Mouse (Mus musculus) CH12.LX (cell line): ENCODE results near the gene Gli3. TPM values are rescaled to one million over a fixed set of nuclear protein-coding genes. Genes with fewer than 3 reads are reported as not detected.

Source experiments
- DNase-seq: peaks from one replicate; pipeline ENCODE4 v3.0.0-alpha.2; 2013; ENCODE audit errors: extremely low read depth
- H3K27ac ChIP-seq: 2 replicates; pipeline ENCODE4 v1.5.1; 2012; ENCODE audit warnings: low read depth, mild to moderate bottlenecking, control low read depth, moderate library complexity; ENCODE audit not compliant: insufficient read depth
- H3K27me3 ChIP-seq: replicated peaks from 2 replicates; pipeline ENCODE3; 2012; ENCODE audit warnings: inconsistent platforms
- H3K36me3 ChIP-seq, 2 experiments: replicated peaks in 1 of 2; 2 replicates each; pipeline versions ENCODE3 to v1.6.1; 2012; ENCODE audit warnings: inconsistent platforms in 1 of 2, low read length in 1 of 2, mild to moderate bottlenecking in 1 of 2, mixed read lengths in 1 of 2, moderate library complexity in 1 of 2; ENCODE audit not compliant: control insufficient read depth in 1 of 2, insufficient read depth in 1 of 2
- H3K4me1 ChIP-seq, 2 experiments: 2 replicates each; pipeline ENCODE4 v1.6.1; 2012; ENCODE audit warnings: inconsistent platforms in 1 of 2, moderate library complexity in 1 of 2; ENCODE audit not compliant: insufficient read depth in 2 of 2, control insufficient read depth in 1 of 2
- H3K4me2 ChIP-seq: 2 replicates; pipeline ENCODE4 v1.6.1; 2012; ENCODE audit warnings: low read depth, mild to moderate bottlenecking, control low read depth; ENCODE audit not compliant: poor library complexity, insufficient read depth, severe bottlenecking
- H3K4me3 ChIP-seq, 3 experiments: fragments of 150-350 bp in 1 of 3; sonication (generic) in 1 of 3; replicated peaks in 1 of 3; 2 replicates each; pipeline versions ENCODE3 to v1.5.1; 2011 to 2012; ENCODE audit warnings: low read depth in 2 of 3, low read length in 2 of 3, mild to moderate bottlenecking in 2 of 3, moderate library complexity in 2 of 3, control low read depth in 1 of 3, improper control_type of control experiment in 1 of 3, inconsistent platforms in 1 of 3, mixed read lengths in 1 of 3; ENCODE audit not compliant: poor library complexity in 1 of 3
- H3K79me2 ChIP-seq: replicated peaks from 2 replicates; pipeline ENCODE4 v1.6.1; 2012; ENCODE audit warnings: mild to moderate bottlenecking, moderate library complexity; ENCODE audit not compliant: control insufficient read depth, poor library complexity, insufficient read depth, severe bottlenecking; ENCODE audit errors: extremely low read depth
- H3K9ac ChIP-seq: 2 replicates; pipeline ENCODE4 v1.6.1; 2012; ENCODE audit warnings: low read depth, mild to moderate bottlenecking, control low read depth, moderate library complexity; ENCODE audit not compliant: insufficient read depth
- H3K9me3 ChIP-seq: replicated peaks from 2 replicates; pipeline ENCODE3; 2012; ENCODE audit warnings: low read length, inconsistent platforms, mixed read lengths
- CHD1 ChIP-seq: IDR thresholded peaks from 2 replicates; pipeline ENCODE4 v1.6.1; 2012; ENCODE audit warnings: low read depth, low read length, improper control_type of control experiment, inconsistent platforms
- CHD2 ChIP-seq: IDR thresholded peaks from 2 replicates; pipeline ENCODE4 v1.6.1; 2011; ENCODE audit warnings: low read length, improper control_type of control experiment
- E2F4 ChIP-seq: IDR thresholded peaks from 2 replicates; pipeline ENCODE4 v1.6.1; 2011; ENCODE audit warnings: low read depth, low read length, improper control_type of control experiment; ENCODE audit not compliant: insufficient replicate concordance
- EP300 ChIP-seq: IDR thresholded peaks from 2 replicates; pipeline ENCODE4 v1.6.1; 2011; ENCODE audit warnings: low read length, improper control_type of control experiment
- HCFC1 ChIP-seq: IDR thresholded peaks from 2 replicates; pipeline ENCODE4 v1.6.1; 2012; ENCODE audit warnings: low read depth, mild to moderate bottlenecking, inconsistent platforms, low read length, improper control_type of control experiment
- IRF4 ChIP-seq: IDR thresholded peaks from 2 replicates; pipeline ENCODE4 v1.6.1; 2014; ENCODE audit warnings: low read depth, mild to moderate bottlenecking, inconsistent platforms, low read length, improper control_type of control experiment
- JUND ChIP-seq: conservative IDR thresholded peaks from 2 replicates; pipeline ENCODE4 v1.6.1; 2011; ENCODE audit warnings: low read depth, low read length, improper control_type of control experiment
- KAT2A ChIP-seq: IDR thresholded peaks from 2 replicates; pipeline ENCODE4 v1.6.1; 2012; ENCODE audit warnings: low read length, improper control_type of control experiment, inconsistent platforms; ENCODE audit not compliant: insufficient replicate concordance
- MEF2A ChIP-seq: IDR thresholded peaks from 2 replicates; pipeline ENCODE4 v1.6.1; 2014; ENCODE audit warnings: low read depth, mild to moderate bottlenecking, inconsistent platforms, low read length, improper control_type of control experiment, borderline replicate concordance
- MXI1 ChIP-seq: IDR thresholded peaks from 2 replicates; pipeline ENCODE4 v1.6.1; 2011; ENCODE audit warnings: mild to moderate bottlenecking, low read depth, low read length, improper control_type of control experiment
- MYC ChIP-seq: IDR thresholded peaks from 2 replicates; pipeline ENCODE4 v1.6.1; 2011; ENCODE audit warnings: low read depth, mild to moderate bottlenecking, improper control_type of control experiment, low read length
- NELFE ChIP-seq: IDR thresholded peaks from 2 replicates; pipeline ENCODE4 v1.6.1; 2011; ENCODE audit warnings: low read depth, low read length, improper control_type of control experiment
- NRF1 ChIP-seq: IDR thresholded peaks from 2 replicates; pipeline ENCODE4 v1.6.1; 2014; ENCODE audit warnings: low read depth, mild to moderate bottlenecking, inconsistent platforms, low read length, improper control_type of control experiment, moderate library complexity
- POLR2AphosphoS2 ChIP-seq: IDR thresholded peaks from 2 replicates; pipeline ENCODE4 v1.6.1; 2011; ENCODE audit warnings: low read depth, low read length, improper control_type of control experiment
- RAD21 ChIP-seq: IDR thresholded peaks from 2 replicates; pipeline ENCODE4 v1.6.1; 2011; ENCODE audit warnings: low read depth, mild to moderate bottlenecking, low read length, improper control_type of control experiment, moderate library complexity
- RCOR1 ChIP-seq: conservative IDR thresholded peaks from 2 replicates; pipeline ENCODE4 v1.6.1; 2012; ENCODE audit warnings: low read depth, mild to moderate bottlenecking, inconsistent platforms, low read length, improper control_type of control experiment
- SIN3A ChIP-seq: IDR thresholded peaks from 2 replicates; pipeline ENCODE4 v1.6.1; 2012; ENCODE audit warnings: low read length, improper control_type of control experiment, inconsistent platforms
- SMC3 ChIP-seq: IDR thresholded peaks from 2 replicates; pipeline ENCODE4 v1.6.1; 2011; ENCODE audit warnings: low read depth, low read length, improper control_type of control experiment
- TBP ChIP-seq: conservative IDR thresholded peaks from 2 replicates; pipeline ENCODE4 v1.6.1; 2011; ENCODE audit warnings: low read depth, low read length, improper control_type of control experiment
- TCF12 ChIP-seq: IDR thresholded peaks from 2 replicates; pipeline ENCODE4 v1.6.1; 2014; ENCODE audit warnings: low read depth, mild to moderate bottlenecking, inconsistent platforms, low read length, improper control_type of control experiment
- UBTF ChIP-seq: IDR thresholded peaks from 2 replicates; pipeline ENCODE4 v1.6.1; 2012; ENCODE audit warnings: low read depth, mild to moderate bottlenecking, inconsistent platforms, low read length, improper control_type of control experiment, moderate library complexity
- ZC3H11A ChIP-seq: IDR thresholded peaks from 2 replicates; pipeline ENCODE4 v1.6.1; 2012; ENCODE audit warnings: low read depth, mild to moderate bottlenecking, inconsistent platforms, low read length, improper control_type of control experiment
- ZKSCAN1 ChIP-seq: IDR thresholded peaks from 2 replicates; pipeline ENCODE4 v1.6.1; 2012; ENCODE audit warnings: low read depth, inconsistent platforms, low read length, improper control_type of control experiment, borderline replicate concordance
- dilution Hi-C: fragments of 300-500 bp; cut with MboI; formaldehyde crosslinking; loops from 2 replicates; pipeline ENCODE4 v1.14.3; 2020; ENCODE audit warnings: low sequenced_read_pairs; ENCODE audit not compliant: extremely low pct_unique_long_range_greater_than_20kb, extremely low pct_ligation_motif_present
- in situ Hi-C: fragments of 300-500 bp; cut with MboI; formaldehyde crosslinking; loops from 3 replicates; pipeline ENCODE4 v1.14.3; 2019; ENCODE audit warnings: low sequenced_read_pairs, low pct_ligation_motif_present, low pct_unique_long_range_greater_than_20kb, mixed read lengths
- polyA plus RNA-seq: library from polyadenylated mRNA; unstranded; fragments of >175 nt; gene quantifications from 2 replicates; pipeline ENCODE4 v1.2.1, GENCODE M21; 2012; ENCODE audit warnings: low read depth; ENCODE audit not compliant: insufficient read length
- total RNA-seq, 2 experiments: library from RNA; depleted of rRNA; stranded (reverse); fragments of 300-350 nt in 1 of 2; fragments of >200 nt in 1 of 2; gene quantifications; 2 replicates each; pipeline ENCODE4 v1.2.3; 2012 to 2014

The Gli3 gene
- total and polyA plus RNA-seq, 3 experiments = not detected

DNA sequence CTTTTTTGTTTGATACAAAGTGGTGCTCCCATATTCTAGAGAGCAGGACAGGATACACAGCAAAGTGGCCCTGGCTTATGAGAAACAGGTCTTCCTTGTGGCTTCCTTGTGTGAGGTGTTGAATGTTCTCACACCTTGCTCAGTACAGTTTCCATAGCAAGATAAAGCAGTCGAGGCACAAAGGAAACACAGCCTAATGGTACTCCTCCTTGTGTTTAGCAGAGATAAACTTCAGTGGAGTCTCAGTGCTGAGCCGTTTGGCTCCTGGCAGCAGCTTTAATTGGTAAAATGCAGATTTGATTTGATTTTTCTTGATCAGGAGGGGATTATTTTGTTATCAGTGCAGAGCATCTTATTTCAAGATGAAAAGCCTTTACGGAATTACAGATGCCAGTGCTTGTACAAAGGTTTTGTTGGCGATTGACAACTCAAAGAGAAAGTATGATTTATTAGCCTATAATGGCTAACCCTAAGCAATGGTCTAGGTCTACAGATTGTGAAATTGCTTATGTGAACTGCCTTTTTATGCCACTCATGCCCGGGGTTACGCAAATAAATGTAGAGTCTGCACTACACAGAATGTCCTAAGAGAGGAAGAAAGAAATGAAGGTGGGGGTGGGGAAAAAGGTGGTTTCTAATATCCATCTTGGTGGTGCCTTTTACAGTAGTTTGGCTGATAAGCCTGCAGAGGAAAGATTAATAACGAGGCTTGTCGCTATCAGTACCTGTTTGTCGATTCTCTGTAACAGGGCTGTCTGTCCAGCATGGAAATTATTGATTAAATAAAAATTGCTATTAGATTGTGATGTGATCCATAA lies 207.3 kb downstream of the Gli3 start:
- Histone ChIP-seq H3K9ac (no peak overlapping the region), H3K36me3 (no peaks in the 10 kb centered on the region), H3K79me2 (no peaks in the 10 kb centered on the region), H3K27me3 (no peaks in the 10 kb centered on the region), H3K4me3 (no peak overlapping the region), H3K9me3 (no peaks in the 10 kb centered on the region), H3K27ac (no peak overlapping the region), H3K4me2 (no peak overlapping the region), H3K4me1 (no peaks in the 10 kb centered on the region)
- no peak for DNase-seq
- dilution Hi-C loops (no loop called here), in situ Hi-C loops (no loop called here)
- TF ChIP-seq EP300 (no peak), KAT2A (no peak), MYC (no peak), TBP (no peak), NRF1 (no peak), CHD2 (no peak), NELFE (no peak), ZC3H11A (no peak), ZKSCAN1 (no peak), IRF4 (no peak), TCF12 (no peak), CHD1 (no peak), HCFC1 (no peak), UBTF (no peak), MEF2A (no peak), MXI1 (no peak)

DNA sequence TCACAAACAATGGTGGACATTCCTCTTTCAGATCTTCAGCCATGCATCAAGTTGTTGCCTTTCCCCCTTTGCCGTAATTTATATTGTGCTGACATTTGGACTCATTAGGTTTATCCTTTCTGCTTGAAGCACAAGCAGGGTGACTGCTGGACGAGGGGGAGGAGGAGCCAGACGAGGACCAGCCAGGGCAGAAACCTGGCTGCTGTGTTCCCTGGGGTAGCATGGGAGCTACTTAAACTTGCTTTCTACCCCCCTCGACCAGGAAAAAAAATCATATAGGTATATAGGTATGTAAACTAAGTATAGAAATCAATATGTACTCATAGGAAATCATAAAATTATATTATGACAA lies 207.9 kb downstream of the Gli3 start:
- H3K9ac ChIP-seq = no peak overlapping the region
- no peaks in the 10 kb centered on the region for H3K79me2 ChIP-seq
- TF ChIP-seq UBTF (no peak), SMC3 (no peak), E2F4 (no peak), POLR2AphosphoS2 (no peak), IRF4 (no peak), RAD21 (no peak), SIN3A (no peak), RCOR1 (no peak), JUND (no peak)
- H3K4me2 ChIP-seq = no peak overlapping the region
- H3K27ac ChIP-seq = no peak overlapping the region
- no peaks in the 10 kb centered on the region for H3K4me1 ChIP-seq
- no peaks in the 10 kb centered on the region for H3K9me3 ChIP-seq
- dilution Hi-C loops = no loop called here
- no peaks in the 10 kb centered on the region for H3K27me3 ChIP-seq
- no peaks in the 10 kb centered on the region for H3K36me3 ChIP-seq
- DNase-seq = no peak
- in situ Hi-C loops = no loop called here
- H3K4me3 ChIP-seq = no peak overlapping the region
